Mouse (Mus musculus) kidney, postnatal 4 days (tissue): ENCODE measurements at regions not wholly inside any gene's neighbourhood (a gene's known extent, or its start where the extent isn't known, plus 50 kb on each side); places are given as distances from the start of the nearest gene placed in this dataset.
"Not testable (repeated sequence)": the region's sequence is repeated elsewhere in the genome, so short reads cannot be mapped to it uniquely, and the experiment has no call there.

Source experiments
- DNase-seq, 2 experiments: peaks; one replicate each; pipeline ENCODE4 v3.0.0; 2021; ENCODE audit warnings: mixed read lengths in 2 of 2

GRCm38 (mm10) chr2:85280580-85280979 is 58.5 kb downstream of the Olfr987 start:
- DNase-seq = no peak

- no peak for DNase-seq
These were observed 61.0 kb downstream of the Olfr987 start for GRCm38 (mm10) chr2:85278128-85278527.

GRCm38 (mm10) chr2:85277433-85277832 is 61.7 kb downstream of the Olfr987 start:
- DNase-seq = no peak

GRCm38 (mm10) chr2:85266813-85267212 is 69.8 kb upstream of the Lrrc55 start:
- not testable (repeated sequence) for DNase-seq

GRCm38 (mm10) chr2:85265667-85266066 is 68.7 kb upstream of the Lrrc55 start:
- DNase-seq = no peak

DNA sequence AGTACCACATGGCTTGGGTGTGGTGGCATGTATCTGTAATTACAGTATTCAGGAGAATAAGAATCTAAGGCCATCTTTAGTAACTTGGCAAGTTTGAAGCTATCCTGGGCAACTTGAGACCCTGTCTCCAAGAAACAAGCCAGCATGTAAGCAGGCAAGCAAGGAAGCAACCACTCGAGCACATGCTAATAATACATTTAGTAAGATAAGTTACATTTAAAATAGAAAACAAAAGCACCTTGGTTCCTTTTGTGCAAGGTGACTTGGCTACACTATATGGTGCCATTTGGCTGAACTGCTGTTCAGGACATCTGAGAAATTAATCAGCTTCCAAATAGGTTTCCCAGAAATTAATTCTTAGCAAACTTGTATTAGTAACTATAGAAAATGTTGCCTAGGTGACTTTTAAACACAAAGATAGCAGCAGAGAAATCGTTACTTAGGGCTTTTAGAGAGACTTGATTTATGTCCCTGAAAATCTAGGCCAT is 68.1 kb upstream of the Lrrc55 start:
- DNase-seq = no peak

DNA sequence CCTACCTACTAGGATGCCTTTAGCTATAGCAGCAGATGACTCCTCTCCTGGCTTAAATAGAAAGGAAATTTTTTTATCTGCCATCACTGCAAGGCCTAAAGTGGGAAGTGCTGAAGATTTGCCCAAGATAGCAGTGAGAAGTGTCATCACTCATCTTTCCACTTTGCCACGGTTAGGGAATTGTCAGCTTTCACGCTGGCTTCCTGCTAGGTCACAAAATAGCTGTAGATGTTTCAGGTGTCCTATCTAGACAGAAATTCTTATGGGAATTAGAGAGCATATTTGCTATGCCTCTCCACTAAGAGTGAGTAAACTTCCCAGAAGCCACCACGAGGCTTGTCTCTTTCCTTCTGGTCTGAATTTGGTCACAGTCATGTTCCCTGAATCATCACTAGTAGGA is 60.4 kb upstream of the Lrrc55 start:
- no peak for DNase-seq

- no peak for DNase-seq
These were observed 58.6 kb upstream of the Lrrc55 start for GRCm38 (mm10) chr2:85255610-85256009.

DNA sequence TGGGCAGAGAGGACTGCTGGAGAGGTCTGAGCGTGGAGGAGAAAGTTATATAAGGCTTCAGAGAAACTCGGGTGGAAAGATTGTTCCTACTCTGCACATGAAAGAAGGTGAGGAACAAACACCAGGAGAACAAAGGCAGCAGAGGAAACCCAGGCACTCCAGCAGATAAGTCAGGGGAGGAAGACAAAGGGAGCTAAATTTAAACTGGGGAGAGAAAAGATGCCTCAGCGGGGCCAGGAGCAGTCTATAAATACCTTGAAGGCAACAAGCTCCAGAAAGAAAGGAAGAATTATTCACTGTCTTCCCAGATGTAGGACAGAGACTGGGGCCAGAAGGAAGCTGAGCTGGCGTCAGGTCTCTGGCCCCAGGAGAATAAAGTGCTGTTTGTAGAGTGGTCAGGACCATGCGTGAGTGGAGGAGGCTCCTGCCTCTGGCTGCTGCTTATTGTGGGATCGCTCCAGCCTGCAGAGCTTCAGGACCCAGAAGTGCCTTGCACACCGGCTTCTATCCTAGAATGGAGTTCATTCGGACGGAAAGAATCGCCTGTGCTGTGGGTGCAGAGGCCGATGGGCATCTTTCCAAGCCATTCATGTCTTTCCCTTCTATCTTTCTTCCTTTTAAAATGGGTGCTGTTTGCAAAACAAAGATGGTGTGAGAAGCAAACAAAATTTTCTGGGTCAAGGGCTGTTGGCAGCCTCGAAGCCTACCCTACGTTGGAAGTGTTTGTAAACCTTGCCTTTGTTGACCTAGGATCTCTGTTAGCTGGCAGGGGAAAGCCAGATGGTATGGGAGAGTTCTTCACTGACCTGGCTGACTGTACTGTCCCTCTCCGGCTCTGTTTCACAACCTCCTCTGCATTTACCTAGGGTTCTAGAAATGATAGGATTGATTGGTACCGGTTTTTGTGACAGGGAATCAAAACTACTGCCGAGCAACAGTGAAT is 55.6 kb upstream of the Lrrc55 start:
- peak; percentile 12 to 17 for DNase-seq

GRCm38 (mm10) chr2:85250026-85250560 is 53.1 kb upstream of the Lrrc55 start:
- peak; percentile 14 to 34 for DNase-seq
